Comparison of ENCODE assay signal across 18 mouse cellular contexts in the genomic region with DNA sequence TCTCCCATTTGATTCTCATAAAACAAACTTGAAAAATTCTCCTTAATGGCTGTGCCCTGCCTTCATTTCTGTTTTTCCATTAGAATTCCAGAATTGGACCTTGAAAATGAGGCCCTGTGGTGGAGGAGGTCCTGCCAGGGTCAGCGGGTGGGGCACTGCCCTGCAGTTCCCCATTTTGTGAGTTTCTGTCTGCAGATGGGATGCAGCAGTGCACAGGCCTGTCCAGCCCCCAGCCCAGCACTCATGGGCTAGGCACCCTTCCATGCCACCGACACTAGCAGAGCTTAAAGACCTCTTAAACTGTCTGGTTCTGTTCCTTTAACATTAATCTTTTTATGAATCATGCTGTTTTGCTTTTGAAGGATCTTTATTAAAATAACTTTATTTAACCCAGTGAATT. TPM values are rescaled to one million over a fixed set of nuclear protein-coding genes. Genes with fewer than 3 reads are reported as not detected.
DNase-seq lines count a peak whose midpoint lies in the region; ATAC-seq and TF ChIP-seq lines count a peak whose summit lies in the region.
"Had no signal": no experiment of that assay in that cellular context is flagged by ENCODE, and none has a peak within 500 bp of the region (broad histone marks: within the 10 kb centered on the region; RNA-seq: fewer than 3 reads in every experiment).

No protein-coding gene starts in this region.

- no peaks in the 10 kb centered on the region for H3K4me1 ChIP-seq in intestine, embryonic 16.5 days (ENCODE audit: control insufficient read depth, insufficient read depth, low read length)
- no peaks in the 10 kb centered on the region for H3K4me1 ChIP-seq in stomach, postnatal 0 days (replicated peaks; ENCODE audit: control insufficient read depth, insufficient read depth)
- H3K4me1 ChIP-seq: embryonic facial prominence, embryonic 10.5 days; embryonic facial prominence, embryonic 12.5 days; forebrain, embryonic 13.5 days; forebrain, embryonic 15.5 days had no signal

- H3K36me3 ChIP-seq in intestine, embryonic 16.5 days (ENCODE audit: control insufficient read depth, insufficient read depth, low read length): peaks cover 18% of the 10 kb centered on the region
- H3K36me3 ChIP-seq in stomach, postnatal 0 days (ENCODE audit: control insufficient read depth, insufficient read depth, low read length): peaks cover 25% of the 10 kb centered on the region

- no peak overlapping the region for H3K9ac ChIP-seq in intestine, embryonic 16.5 days (ENCODE audit: low read depth, low read length)
- H3K9ac ChIP-seq in stomach, postnatal 0 days (ENCODE audit: low read length): no peak overlapping the region
- H3K9ac ChIP-seq: embryonic facial prominence, embryonic 12.5 days; forebrain, embryonic 13.5 days; forebrain, embryonic 15.5 days; forebrain, postnatal 0 days had no signal

- 73% methylated on average over 2 of the region's 2 CpGs for WGBS in intestine, embryonic 16.5 days
- 77% methylated on average over 2 of the region's 2 CpGs for WGBS in stomach, postnatal 0 days

- no peak overlapping the region for H3K4me2 ChIP-seq in intestine, embryonic 16.5 days (ENCODE audit: low read depth, low read length)
- H3K4me2 ChIP-seq in stomach, postnatal 0 days (replicated peaks; ENCODE audit: low read depth): no peak overlapping the region
- H3K4me2 ChIP-seq: embryonic facial prominence, embryonic 12.5 days; forebrain, embryonic 13.5 days; forebrain, embryonic 15.5 days had no signal

- TF ChIP-seq CTCF in stomach, postnatal 0 days (IDR thresholded peaks at IDR 0.05; ENCODE audit: low read depth): no peak

- DNase-seq in adrenal gland, postnatal 10 days: peak; percentile 27
- DNase-seq in adrenal gland, adult 8-10 months: no peak
- peak; percentile 89 for DNase-seq in heart, adult 11 months
- DNase-seq in heart, adult 18-20 months: no peak
- DNase-seq in adrenal gland, postnatal 25 days: peak; percentile 11
- DNase-seq in adrenal gland, postnatal 36 days: peak; percentile 11 to 36
- DNase-seq in stomach, postnatal 0 days (ENCODE audit: low spot score): no peak
- DNase-seq: cerebellum, adult 11-12 months; cerebellum, adult 2 months; cerebellum, adult 9-10 months; cerebellum, postnatal 10 days; cerebellum, postnatal 25 days; forebrain, postnatal 0 days had no signal

- H3K4me3 ChIP-seq in intestine, embryonic 16.5 days (ENCODE audit: low read length): no peak overlapping the region
- no peak overlapping the region for H3K4me3 ChIP-seq in stomach, postnatal 0 days (ENCODE audit: low read depth, low read length)
- H3K4me3 ChIP-seq: embryonic facial prominence, embryonic 10.5 days; embryonic facial prominence, embryonic 12.5 days; forebrain, embryonic 13.5 days; forebrain, embryonic 15.5 days had no signal

- TF ChIP-seq EP300 in stomach, postnatal 0 days (optimal IDR thresholded peaks at IDR 0.05): no peak

- no peaks in the 10 kb centered on the region for H3K27me3 ChIP-seq in intestine, embryonic 16.5 days (replicated peaks; ENCODE audit: control insufficient read depth, insufficient read depth, low read length)
- H3K27me3 ChIP-seq in stomach, postnatal 0 days (ENCODE audit: control insufficient read depth, insufficient read depth, low read length): no peaks in the 10 kb centered on the region
- H3K27me3 ChIP-seq: embryonic facial prominence, embryonic 12.5 days; forebrain, embryonic 13.5 days; forebrain, embryonic 15.5 days had no signal

- no peak for ATAC-seq in intestine, embryonic 16.5 days
- no peak for ATAC-seq in stomach, postnatal 0 days (ENCODE audit: low FRiP score, low TSS enrichment)
- ATAC-seq: forebrain, embryonic 13.5 days; forebrain, embryonic 15.5 days; forebrain, postnatal 0 days had no signal

- no peaks in the 10 kb centered on the region for H3K9me3 ChIP-seq in intestine, embryonic 16.5 days (ENCODE audit: control insufficient read depth, low read length)
- H3K9me3 ChIP-seq in stomach, postnatal 0 days (ENCODE audit: control insufficient read depth, low read length): no peaks in the 10 kb centered on the region
- H3K9me3 ChIP-seq: embryonic facial prominence, embryonic 10.5 days; embryonic facial prominence, embryonic 12.5 days; forebrain, embryonic 13.5 days; forebrain, embryonic 15.5 days had no signal

- H3K27ac ChIP-seq in intestine, embryonic 16.5 days (ENCODE audit: low read length): no peak overlapping the region
- no peak overlapping the region for H3K27ac ChIP-seq in stomach, postnatal 0 days (replicated peaks)
- H3K27ac ChIP-seq: embryonic facial prominence, embryonic 10.5 days; embryonic facial prominence, embryonic 12.5 days; forebrain, embryonic 13.5 days; forebrain, embryonic 15.5 days had no signal

RNA-seq across cellular contexts. Expression of a gene that starts 22.2 kb away (rescaled TPM):
- total RNA-seq in adrenal gland, postnatal 10 days (2021): 10 to 100 TPM; 44.3 to 46.1 TPM
- 10 to 100 TPM; 35.7 to 53.4 (median 42.6) TPM for total RNA-seq in adrenal gland, adult 8-10 months (2022)
- total RNA-seq in heart, adult 18-20 months (2021): 10 to 100 TPM; 17.7 TPM
- total RNA-seq in adrenal gland, postnatal 25 days (2021): 36.1 and 47.4 TPM in 2 replicates
- 10 to 100 TPM; 41.6 to 46.2 TPM for total RNA-seq in adrenal gland, postnatal 36 days (2021)
- 58.8 and 60.5 TPM in 2 replicates for polyA plus RNA-seq in intestine, embryonic 16.5 days (2015; fragmentation: Nextera tagmentation; extraction: Ambion mirVana)
- polyA plus RNA-seq in stomach, postnatal 0 days (2015; fragmentation: Nextera tagmentation; extraction: Ambion mirVana): 72.3 and 74.3 TPM in 2 replicates

Comparison
In these comparisons a context has a peak if more than half of its experiments do, and no peak if none do; other contexts are left out.
1. DNase-seq: peak in adrenal gland, postnatal 10 days (single experiment), heart, adult 11 months (single experiment), adrenal gland, postnatal 25 days (single experiment) and adrenal gland, postnatal 36 days (2 of 2); none in adrenal gland, adult 8-10 months (single experiment), heart, adult 18-20 months (0 of 2) and stomach, postnatal 0 days (single experiment).